Mouse (Mus musculus) midbrain, postnatal 0 days (tissue): ENCODE data around the gene Olfr1392. TPM values are rescaled to one million over a fixed set of nuclear protein-coding genes. Genes with fewer than 3 reads are reported as not detected.

Experiments
- ATAC-seq: fragments of 200-750 bp; cut with Nextera tagmentation; 2 replicates; pipeline ENCODE4 v1.8.0; 2017; ENCODE audit warnings: moderate number of reproducible peaks, mild to moderate bottlenecking, moderate TSS enrichment, moderate library complexity; ENCODE audit not compliant: low FRiP score
- DNase-seq: peaks from one replicate; pipeline ENCODE4 v3.0.0-alpha.2; 2015; ENCODE audit warnings: low spot score
- H3K27ac ChIP-seq: fragments of 300-500 bp; sonication (generic); 2 replicates; pipeline ENCODE4 v1.5.1; 2014; ENCODE audit warnings: low read depth, mild to moderate bottlenecking, low read length, mixed read lengths
- H3K27me3 ChIP-seq: fragments of 300-500 bp; sonication (generic); 2 replicates; pipeline ENCODE4 v1.6.1; 2014; ENCODE audit warnings: low read length, control low read depth, mixed read lengths; ENCODE audit not compliant: insufficient read depth
- H3K36me3 ChIP-seq: fragments of 300-500 bp; sonication (generic); 2 replicates; pipeline ENCODE4 v1.6.1; 2014; ENCODE audit warnings: low read length, control low read depth, mixed read lengths; ENCODE audit not compliant: insufficient read depth
- H3K4me1 ChIP-seq: fragments of 300-500 bp; sonication (generic); 2 replicates; pipeline ENCODE4 v1.6.1; 2014; ENCODE audit warnings: mild to moderate bottlenecking, control low read depth, antibody characterized with exemption, low read length, mixed read lengths; ENCODE audit not compliant: insufficient read depth
- H3K4me2 ChIP-seq: fragments of 300-500 bp; sonication (generic); 2 replicates; pipeline ENCODE4 v1.6.1; 2014; ENCODE audit warnings: low read depth, mild to moderate bottlenecking, low read length, mixed read lengths; ENCODE audit not compliant: poor library complexity, severe bottlenecking
- H3K4me3 ChIP-seq: fragments of 300-500 bp; sonication (generic); 2 replicates; pipeline ENCODE4 v1.5.1; 2014; ENCODE audit warnings: low read depth, mild to moderate bottlenecking, low read length, moderate library complexity
- H3K9ac ChIP-seq: fragments of 300-500 bp; sonication (generic); replicated peaks from 2 replicates; pipeline ENCODE4 v1.6.1; 2014; ENCODE audit warnings: mild to moderate bottlenecking, low read length, moderate library complexity, mixed read lengths; ENCODE audit not compliant: poor library complexity, severe bottlenecking
- H3K9me3 ChIP-seq: fragments of 300-500 bp; sonication (generic); 2 replicates; pipeline ENCODE4 v1.6.1; 2016; ENCODE audit warnings: low read length, control low read depth
- CTCF ChIP-seq: IDR thresholded peaks from 2 replicates; pipeline ENCODE4 v1.5.1; 2016; ENCODE audit warnings: antibody characterized with exemption, mild to moderate bottlenecking
- WGBS: fragments of 180-500 bp; shearing (Covaris S2); extraction: QIAGEN DNeasy Blood & Tissue Kit; methylation state at CpG from one replicate; pipeline ENCODE4 v1.1.7; 2014; 5-methylcytosine and 5-hydroxymethylcytosine counted together
- polyA plus RNA-seq: library from polyadenylated mRNA; unstranded; fragments of >200 nt; fragmentation: Nextera tagmentation; extraction: Ambion mirVana; gene quantifications from 2 replicates; pipeline ENCODE4 v1.2.1, GENCODE M21; 2015
- total RNA-seq: library from RNA; depleted of rRNA; stranded (reverse); fragments of >200 nt; gene quantifications from 2 replicates; pipeline ENCODE4 v1.2.3, GENCODE M21; 2014

Gene Olfr1392
- total and polyA plus RNA-seq, 2 experiments from 2014 or later: 0.14 to 0.60 TPM

DNA sequence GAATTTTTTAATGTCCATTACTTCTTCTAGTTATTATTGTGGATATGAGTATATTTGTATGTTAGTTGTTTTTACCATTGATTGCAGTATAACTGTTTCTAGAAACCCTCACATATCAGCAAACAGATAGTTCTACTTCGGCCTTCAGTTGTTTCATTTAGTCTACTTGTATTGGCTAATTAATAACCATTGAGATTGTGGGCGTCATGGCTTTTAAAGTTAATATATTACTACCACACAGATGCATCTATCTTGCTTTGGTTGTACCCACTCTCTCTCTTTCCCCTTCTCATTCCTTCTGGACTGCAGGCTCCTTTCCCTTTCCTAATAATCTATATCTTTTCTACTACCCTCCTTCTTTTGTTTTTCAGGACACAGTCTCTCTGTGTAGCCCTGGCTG is 25.8 kb upstream of the Olfr1392 start:
- Histone ChIP-seq H3K4me3 (no peak overlapping the region), H3K4me1 (no peaks in the 10 kb centered on the region), H3K4me2 (no peak overlapping the region), H3K36me3 (peaks cover 19% of the 10 kb centered on the region), H3K9me3 (no peaks in the 10 kb centered on the region), H3K9ac (no peak overlapping the region), H3K27ac (no peak overlapping the region), H3K27me3 (no peaks in the 10 kb centered on the region)
- ATAC-seq: no peak
- DNase-seq: no peak
- no peak for TF ChIP-seq CTCF
- 93% methylated on average over 2 of the region's 2 CpGs for WGBS

DNA sequence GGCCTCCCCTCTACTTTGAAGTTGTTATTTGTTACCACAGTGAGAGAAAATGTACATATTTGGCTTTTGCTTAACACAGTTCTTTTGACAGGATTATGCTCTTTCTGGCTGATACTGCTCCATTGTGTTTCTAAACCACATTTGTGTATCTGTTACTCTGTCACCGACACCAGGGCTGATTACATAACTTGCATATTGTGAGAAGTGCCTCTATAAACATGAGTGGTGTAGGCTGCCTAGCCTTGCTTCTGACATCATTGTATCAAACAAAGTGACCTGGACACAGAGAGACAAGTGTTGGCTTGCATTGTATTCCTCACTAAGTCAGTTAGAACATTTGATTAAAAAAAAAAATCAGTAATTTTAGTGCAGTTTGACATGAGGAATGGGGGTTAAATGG is 25.3 kb upstream of the Olfr1392 start:
- Histone ChIP-seq H3K4me1 (no peaks in the 10 kb centered on the region), H3K36me3 (peaks cover 19% of the 10 kb centered on the region), H3K9me3 (no peaks in the 10 kb centered on the region), H3K27me3 (no peaks in the 10 kb centered on the region), H3K9ac (no peak overlapping the region), H3K27ac (no peak overlapping the region), H3K4me3 (no peak overlapping the region), H3K4me2 (no peak overlapping the region)
- ATAC-seq: no peak
- DNase-seq: no peak
- no peak for TF ChIP-seq CTCF
- WGBS: 82% methylated on average over 1 of the region's 1 CpGs

DNA sequence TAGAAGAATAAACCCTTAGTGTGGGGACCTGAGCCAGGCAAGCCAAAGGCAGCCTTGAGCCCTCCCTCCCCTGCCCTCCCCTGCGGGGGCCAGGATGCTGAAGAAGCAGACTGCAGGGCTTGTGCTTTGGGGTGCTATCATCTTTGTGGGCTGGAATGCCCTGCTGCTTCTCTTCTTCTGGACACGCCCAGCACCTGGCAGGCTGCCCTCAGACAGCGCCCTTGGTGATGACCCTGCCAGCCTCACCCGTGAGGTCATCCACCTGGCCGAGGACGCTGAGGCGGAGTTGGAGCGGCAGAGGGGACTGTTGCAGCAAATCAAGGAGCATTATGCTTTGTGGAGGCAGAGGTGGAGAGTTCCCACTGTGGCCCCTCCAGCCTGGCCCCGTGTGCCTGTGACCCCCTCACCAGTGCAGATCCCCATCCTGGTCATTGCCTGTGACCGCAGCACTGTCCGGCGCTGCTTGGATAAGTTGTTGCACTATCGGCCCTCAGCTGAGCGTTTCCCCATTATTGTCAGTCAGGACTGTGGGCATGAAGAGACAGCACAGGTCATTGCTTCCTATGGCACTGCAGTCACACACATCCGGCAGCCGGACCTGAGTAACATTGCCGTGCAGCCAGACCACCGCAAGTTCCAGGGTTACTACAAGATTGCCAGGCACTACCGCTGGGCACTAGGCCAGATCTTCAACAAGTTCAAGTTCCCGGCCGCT is 24.3 kb upstream of the Olfr1392 start:
- Histone ChIP-seq H3K27me3 (no peaks in the 10 kb centered on the region), H3K36me3 (peaks cover 19% of the 10 kb centered on the region), H3K4me2 (no peak overlapping the region), H3K4me3 (no peak overlapping the region), H3K9ac (no peak overlapping the region), H3K4me1 (no peaks in the 10 kb centered on the region), H3K27ac (no peak overlapping the region), H3K9me3 (no peaks in the 10 kb centered on the region)
- TF ChIP-seq CTCF: no peak
- 93% methylated on average over 21 of the region's 21 CpGs for WGBS
- DNase-seq: no peak
- no peak for ATAC-seq

DNA sequence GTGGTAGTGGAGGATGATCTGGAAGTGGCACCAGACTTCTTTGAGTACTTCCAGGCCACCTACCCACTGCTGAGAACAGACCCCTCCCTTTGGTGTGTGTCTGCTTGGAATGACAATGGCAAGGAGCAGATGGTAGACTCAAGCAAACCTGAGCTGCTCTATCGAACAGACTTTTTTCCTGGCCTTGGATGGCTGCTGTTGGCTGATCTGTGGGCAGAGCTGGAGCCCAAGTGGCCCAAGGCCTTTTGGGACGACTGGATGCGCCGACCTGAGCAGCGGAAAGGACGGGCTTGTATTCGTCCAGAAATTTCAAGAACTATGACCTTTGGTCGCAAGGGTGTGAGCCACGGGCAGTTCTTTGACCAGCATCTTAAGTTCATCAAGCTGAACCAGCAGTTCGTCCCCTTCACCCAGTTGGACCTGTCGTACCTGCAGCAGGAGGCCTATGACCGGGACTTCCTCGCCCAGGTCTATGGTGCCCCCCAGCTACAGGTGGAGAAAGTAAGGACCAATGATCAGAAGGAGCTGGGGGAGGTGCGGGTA is 23.7 kb upstream of the Olfr1392 start:
- H3K27ac ChIP-seq: no peak overlapping the region
- TF ChIP-seq CTCF: no peak
- no peaks in the 10 kb centered on the region for H3K9me3 ChIP-seq
- H3K36me3 ChIP-seq: peaks cover 19% of the 10 kb centered on the region
- ATAC-seq (no peak), DNase-seq (no peak)
- H3K4me3 ChIP-seq: no peak overlapping the region
- H3K27me3 ChIP-seq: no peaks in the 10 kb centered on the region
- H3K4me2 ChIP-seq: no peak overlapping the region
- no peak overlapping the region for H3K9ac ChIP-seq
- 96% methylated on average over 14 of the region's 14 CpGs for WGBS
- no peaks in the 10 kb centered on the region for H3K4me1 ChIP-seq

DNA sequence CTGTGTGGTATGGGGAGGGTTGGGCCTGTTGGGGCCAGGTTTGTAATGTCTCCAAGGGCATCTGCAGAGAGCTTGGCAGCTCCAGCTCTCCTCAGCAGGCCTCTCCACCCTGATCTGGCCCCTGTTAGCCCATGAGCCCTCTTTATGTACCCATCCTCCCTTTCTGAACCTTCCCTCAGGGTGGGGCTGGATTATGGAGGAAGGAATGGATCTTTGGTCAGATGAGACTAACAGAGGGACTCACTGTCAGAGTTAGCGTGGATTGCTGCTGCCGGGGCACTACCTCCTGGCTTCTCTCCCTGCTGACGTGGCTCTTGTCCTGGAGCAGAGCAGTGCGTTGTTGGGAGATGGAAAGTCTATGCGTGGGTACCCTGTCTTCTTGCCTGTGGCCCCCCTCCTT is 22.8 kb upstream of the Olfr1392 start:
- no peak for TF ChIP-seq CTCF
- WGBS: 84% methylated on average over 5 of the region's 5 CpGs
- ATAC-seq: no peak

DNA sequence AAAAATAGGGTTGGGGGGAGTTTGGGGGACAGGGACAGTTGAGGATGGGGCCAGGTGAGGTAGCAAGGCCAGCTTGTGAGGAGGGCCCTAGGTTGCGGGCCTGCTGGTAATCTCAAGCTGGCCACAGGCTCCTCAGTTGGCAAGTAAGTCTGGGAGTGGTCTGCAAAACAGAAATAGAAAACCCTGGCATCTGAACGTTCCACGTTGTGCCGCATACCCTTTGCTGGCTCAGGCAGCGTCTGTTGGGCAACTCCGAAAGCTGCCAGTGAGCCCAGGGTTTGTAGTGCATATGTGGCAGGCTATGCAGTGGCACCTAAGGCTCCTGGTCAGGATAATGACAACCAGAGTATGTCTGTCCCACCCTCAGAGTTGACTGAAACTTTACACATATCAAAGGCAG is 21.9 kb upstream of the Olfr1392 start:
- no peaks in the 10 kb centered on the region for H3K9me3 ChIP-seq
- peaks cover 19% of the 10 kb centered on the region for H3K36me3 ChIP-seq
- TF ChIP-seq CTCF: no peak
- H3K4me3 ChIP-seq: no peak overlapping the region
- 94% methylated on average over 6 of the region's 6 CpGs for WGBS
- no peak overlapping the region for H3K27ac ChIP-seq
- no peaks in the 10 kb centered on the region for H3K27me3 ChIP-seq
- H3K4me1 ChIP-seq: no peaks in the 10 kb centered on the region
- no peak for DNase-seq
- no peak overlapping the region for H3K9ac ChIP-seq
- H3K4me2 ChIP-seq: no peak overlapping the region
- no peak for ATAC-seq

More for the DNA sequence above, 22.8 kb upstream of the Olfr1392 start:
- Histone ChIP-seq H3K27ac (no peak overlapping the region), H3K36me3 (peaks cover 19% of the 10 kb centered on the region), H3K4me2 (no peak overlapping the region), H3K9ac (no peak overlapping the region), H3K27me3 (no peaks in the 10 kb centered on the region), H3K4me3 (no peak overlapping the region), H3K9me3 (no peaks in the 10 kb centered on the region), H3K4me1 (no peaks in the 10 kb centered on the region)
- no peak for DNase-seq
